Mouse (Mus musculus): ENCODE measurements around the gene Ahctf1. TPM values are rescaled to one million over a fixed set of nuclear protein-coding genes. Genes with fewer than 3 reads are reported as not detected.
"Not testable (repeated sequence)": the region's sequence is repeated elsewhere in the genome, so short reads cannot be mapped to it uniquely, and the experiment has no call there.

Gene Ahctf1
- polyA plus RNA-seq, 1 experiment from 2014 or later = 13.5 TPM

- 38% methylated on average over 15 of the region's 15 CpGs for WGBS
- Histone ChIP-seq H3K36me3 (ENCODE audit: control insufficient read depth, insufficient read depth, low read length) (no peaks in the 10 kb centered on the region), H3K27me3 (replicated peaks; ENCODE audit: control insufficient read depth, insufficient read depth, low read length) (no peaks in the 10 kb centered on the region), H3K4me2 (ENCODE audit: low read length) (0 out of 2 replicates have a peak overlapping the region, but pooled peaks have one; percentile 13), H3K27ac (ENCODE audit: low read depth, low read length) (no peak overlapping the region), H3K4me1 (ENCODE audit: control insufficient read depth, insufficient read depth, low read depth, low read length) (no peaks in the 10 kb centered on the region), H3K9me3 (ENCODE audit: control insufficient read depth, low read length) (no peaks in the 10 kb centered on the region), H3K4me3 (ENCODE audit: low read length) (no peak overlapping the region), H3K9ac (ENCODE audit: low read depth, low read length) (no peak overlapping the region)
- ATAC-seq = 0 out of 2 replicates have a peak, but pooled peaks have one; percentile 54
Measured at GRCm38 (mm10) chr1:179734500-179735474, 68.7 kb downstream of the Ahctf1 start.

- no peak for ATAC-seq
- H3K27ac ChIP-seq (ENCODE audit: low read depth, low read length) = no peak overlapping the region
Measured at GRCm38 (mm10) chr1:179731391-179731790, 72.1 kb downstream of the Ahctf1 start.

DNA sequence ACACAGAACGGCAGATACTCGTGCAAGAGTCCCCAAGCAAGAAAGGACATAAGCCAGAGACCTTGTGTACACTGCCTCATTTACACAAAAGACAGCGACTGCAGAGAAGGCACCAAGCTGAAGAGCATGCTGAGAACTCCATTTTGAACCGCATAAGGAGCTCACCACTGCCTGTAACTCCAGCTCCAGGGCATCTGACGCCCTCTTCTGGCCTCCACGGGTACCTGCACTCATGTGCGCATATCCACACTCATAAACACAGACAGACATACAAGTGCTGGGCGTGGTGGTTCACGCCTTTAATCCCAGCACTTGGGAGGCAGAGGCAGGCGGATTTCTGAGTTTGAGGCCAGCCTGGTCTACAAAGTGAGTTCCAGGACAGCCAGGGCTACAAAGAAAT, 74.8 kb downstream of the Ahctf1 start:
- Histone ChIP-seq H3K36me3 (ENCODE audit: control insufficient read depth, insufficient read depth, low read length) (no peaks in the 10 kb centered on the region), H3K4me3 (ENCODE audit: low read length) (no peak overlapping the region), H3K9ac (ENCODE audit: low read depth, low read length) (no peak overlapping the region), H3K4me1 (ENCODE audit: control insufficient read depth, insufficient read depth, low read depth, low read length) (no peaks in the 10 kb centered on the region), H3K9me3 (ENCODE audit: control insufficient read depth, low read length) (no peaks in the 10 kb centered on the region), H3K4me2 (ENCODE audit: low read length) (no peak overlapping the region), H3K27me3 (replicated peaks; ENCODE audit: control insufficient read depth, insufficient read depth, low read length) (no peaks in the 10 kb centered on the region), H3K27ac (ENCODE audit: low read depth, low read length) (no peak overlapping the region)
- WGBS = 92% methylated on average over 10 of the region's 10 CpGs
- ATAC-seq = no peak

More at GRCm38 (mm10) chr1:179731391-179731790, 72.1 kb downstream of the Ahctf1 start:
- Histone ChIP-seq H3K4me1 (ENCODE audit: control insufficient read depth, insufficient read depth, low read depth, low read length) (no peaks in the 10 kb centered on the region), H3K27me3 (replicated peaks; ENCODE audit: control insufficient read depth, insufficient read depth, low read length) (no peaks in the 10 kb centered on the region), H3K4me2 (ENCODE audit: low read length) (no peak overlapping the region), H3K4me3 (ENCODE audit: low read length) (no peak overlapping the region), H3K36me3 (ENCODE audit: control insufficient read depth, insufficient read depth, low read length) (no peaks in the 10 kb centered on the region), H3K9ac (ENCODE audit: low read depth, low read length) (no peak overlapping the region), H3K9me3 (ENCODE audit: control insufficient read depth, low read length) (no peaks in the 10 kb centered on the region)
- WGBS = 88% methylated on average over 3 of the region's 3 CpGs

GRCm38 (mm10) chr1:179722811-179723469, 80.5 kb downstream of the Ahctf1 start:
- WGBS = 72% methylated on average over 8 of the region's 8 CpGs
- ATAC-seq = no peak
- H3K4me3 ChIP-seq (ENCODE audit: low read length) = no peak overlapping the region

GRCm38 (mm10) chr1:179715786-179716185, 87.7 kb downstream of the Ahctf1 start:
- WGBS = 91% methylated on average over 4 of the region's 4 CpGs
- no peaks in the 10 kb centered on the region for H3K36me3 ChIP-seq (ENCODE audit: control insufficient read depth, insufficient read depth, low read length)
- H3K9me3 ChIP-seq (ENCODE audit: control insufficient read depth, low read length) = no peaks in the 10 kb centered on the region
- H3K4me2 ChIP-seq (ENCODE audit: low read length) = no peak overlapping the region
- no peaks in the 10 kb centered on the region for H3K4me1 ChIP-seq (ENCODE audit: control insufficient read depth, insufficient read depth, low read depth, low read length)
- no peaks in the 10 kb centered on the region for H3K27me3 ChIP-seq (replicated peaks; ENCODE audit: control insufficient read depth, insufficient read depth, low read length)
- no peak overlapping the region for H3K27ac ChIP-seq (ENCODE audit: low read depth, low read length)
- no peak overlapping the region for H3K4me3 ChIP-seq (ENCODE audit: low read length)
- no peak for ATAC-seq
- H3K9ac ChIP-seq (ENCODE audit: low read depth, low read length) = no peak overlapping the region

More at GRCm38 (mm10) chr1:179722811-179723469, 80.5 kb downstream of the Ahctf1 start:
- no peaks in the 10 kb centered on the region for H3K9me3 ChIP-seq (ENCODE audit: control insufficient read depth, low read length)
- no peak overlapping the region for H3K27ac ChIP-seq (ENCODE audit: low read depth, low read length)
- no peak overlapping the region for H3K4me2 ChIP-seq (ENCODE audit: low read length)
- H3K4me1 ChIP-seq (ENCODE audit: control insufficient read depth, insufficient read depth, low read depth, low read length) = no peaks in the 10 kb centered on the region
- no peak overlapping the region for H3K9ac ChIP-seq (ENCODE audit: low read depth, low read length)
- no peaks in the 10 kb centered on the region for H3K36me3 ChIP-seq (ENCODE audit: control insufficient read depth, insufficient read depth, low read length)
- no peaks in the 10 kb centered on the region for H3K27me3 ChIP-seq (replicated peaks; ENCODE audit: control insufficient read depth, insufficient read depth, low read length)

DNA sequence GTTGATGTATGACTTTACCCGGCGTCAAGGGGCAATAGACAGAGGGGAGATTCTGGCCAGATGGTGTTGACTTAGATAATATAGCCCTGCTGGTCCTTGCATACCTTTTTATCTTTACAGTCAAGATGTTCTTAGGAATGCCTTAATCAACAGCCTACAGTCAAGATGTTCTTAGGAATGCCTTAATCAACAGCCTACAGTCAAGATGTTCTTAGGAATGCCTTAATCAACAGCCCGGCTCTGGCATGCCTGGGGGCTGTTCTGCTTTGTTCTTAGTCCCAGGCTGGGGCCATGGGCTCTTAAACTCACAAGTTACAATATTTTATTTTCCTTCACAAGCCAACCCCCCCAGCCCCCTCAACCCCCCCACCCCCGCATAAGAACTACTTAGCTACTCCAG, 88.2 kb downstream of the Ahctf1 start:
- WGBS = 99% methylated on average over 4 of the region's 4 CpGs
- not testable (repeated sequence) for H3K27me3 ChIP-seq (replicated peaks; ENCODE audit: control insufficient read depth, insufficient read depth, low read length); ATAC-seq

GRCm38 (mm10) chr1:179713367-179713766, 90.1 kb downstream of the Ahctf1 start:
- no peak for ATAC-seq
- no peak overlapping the region for H3K27ac ChIP-seq (ENCODE audit: low read depth, low read length)
- no peak overlapping the region for H3K4me2 ChIP-seq (ENCODE audit: low read length)
- H3K9ac ChIP-seq (ENCODE audit: low read depth, low read length) = no peak overlapping the region
- H3K36me3 ChIP-seq (ENCODE audit: control insufficient read depth, insufficient read depth, low read length) = no peaks in the 10 kb centered on the region
- 87% methylated on average over 3 of the region's 3 CpGs for WGBS
- no peaks in the 10 kb centered on the region for H3K9me3 ChIP-seq (ENCODE audit: control insufficient read depth, low read length)
- H3K4me1 ChIP-seq (ENCODE audit: control insufficient read depth, insufficient read depth, low read depth, low read length) = no peaks in the 10 kb centered on the region
- H3K27me3 ChIP-seq (replicated peaks; ENCODE audit: control insufficient read depth, insufficient read depth, low read length) = no peaks in the 10 kb centered on the region
- H3K4me3 ChIP-seq (ENCODE audit: low read length) = no peak overlapping the region

More for the DNA sequence above, 88.2 kb downstream of the Ahctf1 start:
- H3K36me3 ChIP-seq (ENCODE audit: control insufficient read depth, insufficient read depth, low read length); H3K9ac ChIP-seq (ENCODE audit: low read depth, low read length); H3K27ac ChIP-seq (ENCODE audit: low read depth, low read length); H3K9me3 ChIP-seq (ENCODE audit: control insufficient read depth, low read length); H3K4me1 ChIP-seq (ENCODE audit: control insufficient read depth, insufficient read depth, low read depth, low read length); H3K4me3 ChIP-seq (ENCODE audit: low read length); H3K4me2 ChIP-seq (ENCODE audit: low read length): not testable (repeated sequence)

DNA sequence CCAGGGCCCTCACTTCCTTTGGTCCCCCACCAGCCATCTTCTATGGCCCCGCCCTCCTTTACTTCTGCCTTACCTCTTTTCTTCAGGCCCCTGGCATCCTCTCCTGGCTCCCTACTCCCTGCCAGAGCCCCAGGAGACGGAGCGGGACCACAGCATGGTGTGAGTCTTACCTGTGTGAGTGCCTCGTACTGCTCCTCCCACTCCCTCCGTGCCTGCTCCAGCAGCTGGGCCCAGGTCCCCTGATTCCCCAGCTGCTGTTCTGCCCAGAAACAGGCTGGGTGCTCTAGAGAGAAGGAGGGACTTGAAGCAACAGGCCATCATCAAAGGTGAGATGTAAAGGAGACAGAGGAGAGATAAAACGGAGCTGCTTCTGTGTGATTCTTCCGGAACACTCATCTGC, 90.8 kb downstream of the Ahctf1 start:
- no peaks in the 10 kb centered on the region for H3K9me3 ChIP-seq (ENCODE audit: control insufficient read depth, low read length)
- ATAC-seq = no peak
- H3K4me3 ChIP-seq (ENCODE audit: low read length) = no peak overlapping the region
- H3K36me3 ChIP-seq (ENCODE audit: control insufficient read depth, insufficient read depth, low read length) = no peaks in the 10 kb centered on the region
- 81% methylated on average over 7 of the region's 7 CpGs for WGBS
- H3K4me1 ChIP-seq (ENCODE audit: control insufficient read depth, insufficient read depth, low read depth, low read length) = no peaks in the 10 kb centered on the region
- H3K4me2 ChIP-seq (ENCODE audit: low read length) = no peak overlapping the region
- H3K9ac ChIP-seq (ENCODE audit: low read depth, low read length) = no peak overlapping the region
- H3K27me3 ChIP-seq (replicated peaks; ENCODE audit: control insufficient read depth, insufficient read depth, low read length) = no peaks in the 10 kb centered on the region
- no peak overlapping the region for H3K27ac ChIP-seq (ENCODE audit: low read depth, low read length)

GRCm38 (mm10) chr1:179710739-179711138, 92.7 kb downstream of the Ahctf1 start:
- WGBS = 89% methylated on average over 5 of the region's 5 CpGs
- H3K36me3 ChIP-seq (ENCODE audit: control insufficient read depth, insufficient read depth, low read length) = no peaks in the 10 kb centered on the region
- no peak overlapping the region for H3K9ac ChIP-seq (ENCODE audit: low read depth, low read length)
- H3K27ac ChIP-seq (ENCODE audit: low read depth, low read length) = no peak overlapping the region
- no peak overlapping the region for H3K4me3 ChIP-seq (ENCODE audit: low read length)
- no peaks in the 10 kb centered on the region for H3K27me3 ChIP-seq (replicated peaks; ENCODE audit: control insufficient read depth, insufficient read depth, low read length)
- no peak for ATAC-seq
- H3K9me3 ChIP-seq (ENCODE audit: control insufficient read depth, low read length) = no peaks in the 10 kb centered on the region
- no peaks in the 10 kb centered on the region for H3K4me1 ChIP-seq (ENCODE audit: control insufficient read depth, insufficient read depth, low read depth, low read length)
- H3K4me2 ChIP-seq (ENCODE audit: low read length) = no peak overlapping the region
